Mouse (Mus musculus) Patski (cell line): ENCODE data around the gene Tnfrsf13b. TPM values are rescaled to one million over a fixed set of nuclear protein-coding genes. Genes with fewer than 3 reads are reported as not detected.

Source experiments
- ATAC-seq: fragments of 100-300 bp; one replicate; pipeline ENCODE4 v1.8.0; 2021
- CTCF ChIA-PET: fragments of 350-600 bp; sonication (Branson Sonifier 250); formaldehyde crosslinking; loops from one replicate; lab custom pipeline; 2022; ENCODE audit warnings: inconsistent platforms; lab: Charles Lee
- POLR2A ChIA-PET: fragments of 350-600 bp; sonication (Branson Sonifier 250); formaldehyde crosslinking; loops from one replicate; lab custom pipeline; 2022; ENCODE audit warnings: antibody characterized with exemption, inconsistent platforms; lab: Charles Lee
- DNase-seq: peaks from one replicate; pipeline ENCODE4 v3.0.0-alpha.2; 2011; ENCODE audit warnings: low read depth, low spot score
- H3K27me3 ChIP-seq: fragments of 371-371 bp; one replicate; pipeline ENCODE4 v1.5.1; 2021
- CTCF ChIP-seq: fragments of 100-300 bp; IDR thresholded peaks from one replicate; pipeline ENCODE4 v1.5.1; 2021
- in situ Hi-C: fragments of 300-500 bp; cut with MboI; formaldehyde crosslinking; loops from 3 replicates; pipeline ENCODE4 v1.11.1; 2018; ENCODE audit warnings: low pct_unique_long_range_greater_than_20kb, mixed read lengths
- polyA plus RNA-seq: library from polyadenylated mRNA; unstranded; gene quantifications from one replicate; pipeline ENCODE4 v1.2.3, GENCODE M21; 2021

The Tnfrsf13b gene
- polyA plus RNA-seq, 1 experiment from 2014 or later, result not detected

DNA sequence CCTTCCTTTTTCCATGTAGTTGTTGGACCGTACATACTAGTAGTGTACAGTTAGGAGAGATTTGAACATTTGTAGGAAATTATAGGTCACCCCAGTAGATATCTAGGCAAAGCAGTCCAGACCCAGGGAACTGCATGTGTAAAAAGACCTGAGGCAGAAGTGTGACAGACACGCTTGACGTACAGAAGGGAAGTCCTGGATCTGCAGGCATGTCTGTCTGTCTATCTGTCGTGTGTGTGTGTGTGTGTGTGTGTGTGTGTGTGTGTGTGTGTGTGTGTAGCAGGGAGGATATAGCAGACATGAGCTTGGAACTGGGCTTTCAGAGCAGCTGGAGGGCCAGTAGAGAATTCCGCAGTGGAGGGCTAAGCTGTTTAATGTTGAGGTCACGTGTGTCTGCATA is 16.8 kb upstream of the Tnfrsf13b start:
- H3K27me3 ChIP-seq, result peaks cover 31% of the 10 kb centered on the region
- in situ Hi-C loops, result loop anchor here (5.0 to 10.0 kb wide), 3 partner anchors 48 to 295 kb away; no protein-coding TSS in a partner anchor
- TF ChIP-seq CTCF, result no peak
- POLR2A ChIA-PET, result no interaction called here
- ATAC-seq, result no peak
- DNase-seq, result no peak
- CTCF ChIA-PET, result no interaction called here

DNA sequence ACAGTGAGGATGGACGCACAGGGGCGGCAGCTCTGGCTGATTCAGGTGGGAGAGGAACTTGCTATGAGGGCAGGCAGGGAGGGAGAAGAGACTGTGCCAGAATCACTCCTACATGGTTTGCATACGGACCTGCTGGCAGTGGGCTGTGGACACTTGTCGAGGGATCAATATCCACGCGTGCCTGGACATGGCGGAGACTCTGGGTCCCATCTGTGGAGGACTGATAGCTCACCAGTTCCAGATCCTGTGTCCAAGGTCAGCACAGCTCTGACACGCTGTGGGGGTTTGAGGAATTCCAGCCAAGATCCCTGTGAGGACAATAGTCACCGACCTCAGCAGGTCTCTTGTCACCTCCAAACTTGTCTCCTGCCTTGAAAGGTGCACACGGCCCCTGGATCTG is 16.4 kb upstream of the Tnfrsf13b start:
- ChIA-PET POLR2A (no interaction called here), CTCF (no interaction called here)
- no peak for ATAC-seq
- DNase-seq, result no peak
- TF ChIP-seq CTCF, result no peak
- in situ Hi-C loops, result no loop called here
- peaks cover 31% of the 10 kb centered on the region for H3K27me3 ChIP-seq

DNA sequence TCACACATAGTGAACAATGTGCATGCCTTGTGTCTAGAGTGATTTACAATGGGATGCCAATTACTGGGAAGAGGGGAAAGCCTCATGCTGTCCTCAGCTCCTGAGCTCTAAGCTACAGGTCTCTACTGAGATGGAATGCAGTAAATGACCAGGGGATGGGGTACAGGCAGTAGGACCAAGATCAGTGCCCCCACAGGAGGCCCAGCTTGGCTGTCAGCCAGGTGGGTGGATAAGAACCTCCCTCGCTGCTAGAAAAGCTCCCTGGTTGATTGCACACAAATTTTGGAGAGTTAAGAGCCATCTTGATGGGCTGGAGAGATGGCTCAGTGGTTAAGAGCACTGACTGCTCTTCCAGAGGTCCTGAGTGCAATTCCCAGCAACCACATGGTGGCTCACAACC is 15.6 kb upstream of the Tnfrsf13b start:
- CTCF ChIA-PET, result no interaction called here
- H3K27me3 ChIP-seq, result peaks cover 26% of the 10 kb centered on the region
- no peak for DNase-seq
- ATAC-seq, result no peak
- POLR2A ChIA-PET, result no interaction called here
- no peak for TF ChIP-seq CTCF
- in situ Hi-C loops, result no loop called here

DNA sequence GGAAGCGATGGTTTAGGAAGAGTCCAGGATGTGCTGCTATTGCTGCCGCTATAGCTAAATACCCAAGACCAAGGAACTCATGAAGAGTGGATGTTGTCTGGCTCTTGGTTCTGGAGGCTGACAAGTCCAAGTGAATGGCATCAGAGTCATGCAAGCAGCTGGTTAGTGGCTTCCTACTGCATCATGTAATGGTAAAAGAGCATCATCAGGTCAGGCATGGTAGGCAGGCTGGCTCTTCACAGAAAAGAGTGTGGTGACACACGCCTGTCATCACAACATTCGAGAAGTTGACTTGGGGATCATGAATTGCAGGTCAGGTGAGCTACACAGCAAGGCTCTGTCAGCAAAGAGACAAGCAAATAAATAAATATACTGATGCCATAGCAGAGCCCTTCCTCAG is 15.1 kb upstream of the Tnfrsf13b start:
- peaks cover 20% of the 10 kb centered on the region for H3K27me3 ChIP-seq
- ChIA-PET CTCF (no interaction called here), POLR2A (no interaction called here)
- TF ChIP-seq CTCF, result no peak
- in situ Hi-C loops, result no loop called here
- ATAC-seq (no peak), DNase-seq (no peak)

DNA sequence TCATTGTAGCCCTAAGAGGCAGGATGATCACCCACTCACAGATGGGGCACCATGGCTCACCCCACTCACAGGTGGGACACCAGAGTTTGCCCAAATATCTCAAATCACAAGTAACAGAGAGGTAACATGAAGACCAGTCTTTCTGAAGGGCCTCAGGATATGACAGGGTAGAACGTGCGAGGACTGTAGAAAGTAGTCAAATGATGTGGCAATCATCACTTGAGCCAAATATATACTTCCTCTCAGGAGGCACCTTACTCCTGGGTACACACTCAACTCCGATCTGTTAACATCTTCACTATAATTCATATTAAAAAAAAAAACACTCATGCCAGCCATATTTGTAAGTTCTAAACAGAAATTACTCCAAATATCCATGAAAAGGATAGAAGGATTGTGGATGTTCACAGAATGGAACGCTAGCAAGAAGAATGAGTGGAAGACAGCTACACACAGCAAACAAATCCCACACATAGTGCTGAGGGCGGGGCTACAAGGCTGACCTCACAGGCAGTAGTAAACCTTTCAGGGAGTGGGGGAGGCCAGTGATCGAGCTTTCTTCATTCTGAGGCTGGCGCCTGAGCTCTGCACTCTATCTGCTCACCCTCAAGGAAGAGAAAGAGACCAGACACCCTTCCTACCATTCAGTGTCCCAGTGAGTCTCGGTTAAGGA is 14.1 kb upstream of the Tnfrsf13b start:
- DNase-seq (no peak), ATAC-seq (no peak)
- POLR2A ChIA-PET, result no interaction called here
- peaks cover 13% of the 10 kb centered on the region for H3K27me3 ChIP-seq
- in situ Hi-C loops, result no loop called here
- CTCF ChIA-PET, result interaction anchor here (1.1 to 1.3 kb wide), 2 partner anchors 8 to 52 kb away, joined by 4 read pairs; no protein-coding TSS in a partner anchor
- no peak for TF ChIP-seq CTCF

DNA sequence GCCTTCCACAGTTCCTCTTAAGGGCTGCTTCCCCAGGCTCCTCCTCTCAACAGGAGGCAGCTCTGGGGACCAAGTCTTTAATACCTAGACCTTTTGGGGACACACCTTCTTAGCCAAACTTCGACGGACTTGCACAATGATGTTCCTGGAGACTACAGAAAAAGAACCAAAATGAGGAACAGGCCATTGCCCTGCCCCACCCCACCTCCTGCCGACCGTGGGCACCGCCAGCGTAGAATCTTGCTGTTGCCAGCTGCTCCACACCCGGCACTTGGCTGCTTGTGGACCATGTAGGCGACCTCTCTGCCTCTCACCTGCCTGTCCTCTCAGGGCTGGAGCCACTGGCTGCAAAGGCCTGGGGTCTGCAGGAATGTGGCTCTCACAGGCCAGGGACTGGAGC is 10.3 kb upstream of the Tnfrsf13b start:
- TF ChIP-seq CTCF, result no peak
- ATAC-seq (no peak), DNase-seq (no peak)
- POLR2A ChIA-PET, result no interaction called here
- in situ Hi-C loops, result no loop called here
- CTCF ChIA-PET, result interaction anchor here (4.6 kb wide), 1 partner anchor 12 kb away, joined by 15 read pairs; no protein-coding TSS in a partner anchor
- H3K27me3 ChIP-seq, result no peaks in the 10 kb centered on the region

DNA sequence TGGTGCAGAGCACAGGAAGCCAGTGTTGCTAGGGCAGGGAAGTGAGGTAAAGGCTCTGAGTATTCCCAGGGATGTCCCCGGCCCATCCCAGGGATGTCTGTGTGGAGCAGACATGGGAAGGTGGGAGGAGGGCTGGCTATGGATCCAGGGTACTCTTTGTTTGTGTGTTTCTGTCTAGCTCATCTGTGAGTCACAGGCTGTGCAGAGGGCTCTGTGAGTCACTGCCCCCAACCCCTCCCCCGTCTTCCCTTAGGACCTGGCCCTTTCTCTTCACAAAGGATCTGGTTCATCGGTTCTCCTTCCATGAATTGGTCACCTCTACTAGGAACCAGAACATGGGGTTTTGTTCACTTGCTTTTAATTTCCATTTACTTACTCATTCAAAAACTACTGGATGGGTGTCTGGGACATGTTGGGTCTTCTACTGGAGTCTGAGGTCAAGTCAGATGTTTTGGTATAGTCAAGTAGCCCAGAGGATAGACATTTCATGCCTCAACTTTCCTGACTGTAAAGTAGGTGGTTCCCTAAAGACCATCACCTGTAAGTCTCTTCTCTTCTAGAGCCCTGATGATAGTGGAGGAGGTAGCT is 6.5 kb upstream of the Tnfrsf13b start:
- ChIA-PET POLR2A (no interaction called here), CTCF (no interaction called here)

DNA sequence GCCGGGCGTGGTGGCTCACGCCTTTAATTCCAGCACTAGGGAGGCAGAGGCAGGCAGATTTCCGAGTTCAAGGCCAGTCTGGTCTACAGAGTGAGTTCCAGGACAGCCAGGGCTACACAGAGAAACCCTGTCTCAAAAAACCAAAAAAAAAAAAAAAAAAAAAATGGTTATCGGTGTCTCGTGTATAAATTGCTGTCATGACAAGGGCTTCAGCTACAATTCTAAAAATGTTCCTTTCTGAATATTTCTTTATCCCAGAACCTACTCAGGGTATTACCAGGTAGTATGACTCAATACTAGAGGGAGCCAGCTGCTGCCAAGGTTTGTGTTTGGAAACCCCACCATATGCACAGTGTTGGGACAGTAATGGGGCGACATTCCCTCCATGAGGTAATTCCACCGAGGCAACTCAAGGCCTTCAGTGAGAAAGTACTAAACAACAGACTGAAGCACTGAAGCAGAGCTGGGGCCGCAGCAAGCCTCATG is 4.2 kb upstream of the Tnfrsf13b start:
- no peak for ATAC-seq
- DNase-seq, result no peak
- POLR2A ChIA-PET, result no interaction called here
- in situ Hi-C loops, result no loop called here
- CTCF ChIA-PET, result no interaction called here
- H3K27me3 ChIP-seq, result no peaks in the 10 kb centered on the region
- TF ChIP-seq CTCF, result no peak

More for the DNA sequence above, 6.5 kb upstream of the Tnfrsf13b start:
- H3K27me3 ChIP-seq, result no peaks in the 10 kb centered on the region
- TF ChIP-seq CTCF, result no peak
- ATAC-seq (no peak), DNase-seq (peak; percentile 47)
- in situ Hi-C loops, result no loop called here

DNA sequence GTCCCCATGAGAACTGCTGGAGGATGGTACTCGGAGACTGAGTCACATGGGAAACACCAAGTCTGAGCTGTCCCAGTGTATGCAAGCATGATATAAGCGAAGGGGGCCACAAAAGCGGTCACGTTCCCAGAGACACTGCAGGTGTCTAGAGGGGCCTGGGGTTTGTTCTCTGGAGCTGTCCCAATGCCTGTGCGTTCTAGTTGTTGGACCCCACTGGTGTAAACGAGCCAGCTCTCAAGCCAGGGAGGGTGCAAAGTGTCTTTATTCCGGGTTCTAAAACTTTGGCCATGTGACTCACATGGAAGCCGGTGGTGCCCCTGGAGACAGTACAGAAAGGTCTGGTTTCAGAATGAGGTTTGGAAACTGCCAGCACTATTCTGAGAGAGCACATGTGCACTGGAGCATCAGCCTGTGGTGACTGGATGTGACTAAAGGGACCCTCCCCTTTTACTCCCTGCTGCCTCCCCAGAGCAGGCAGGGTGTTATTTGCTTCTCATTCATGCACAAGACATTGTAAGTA is 3.7 kb upstream of the Tnfrsf13b start:
- CTCF ChIA-PET, result interaction anchor here (1.3 kb wide), 1 partner anchor 18 kb away, joined by 4 read pairs; no protein-coding TSS in a partner anchor
- in situ Hi-C loops, result no loop called here
- ATAC-seq (no peak), DNase-seq (no peak)
- POLR2A ChIA-PET, result no interaction called here
- no peaks in the 10 kb centered on the region for H3K27me3 ChIP-seq
- no peak for TF ChIP-seq CTCF

DNA sequence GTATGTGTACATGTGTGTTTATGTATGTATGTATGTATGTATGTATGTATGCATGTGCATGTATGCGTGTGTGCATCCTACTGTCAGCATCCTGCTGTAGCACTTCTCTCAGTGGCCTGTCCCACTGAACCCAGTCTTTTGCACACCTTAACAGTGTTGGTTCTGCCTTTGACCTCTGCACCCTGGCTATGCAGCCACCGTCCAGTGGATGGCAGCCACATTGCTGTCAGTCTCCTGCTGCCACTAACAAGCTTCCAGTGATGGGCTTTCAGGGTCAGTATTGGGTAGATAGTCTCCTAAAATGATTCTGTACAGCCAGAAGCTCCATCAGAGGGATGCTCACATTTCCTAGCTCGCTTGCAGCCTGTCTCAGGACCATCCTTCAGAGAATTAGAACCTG is 2.7 kb upstream of the Tnfrsf13b start:
- CTCF ChIA-PET, result interaction anchor here (1.3 kb wide), 1 partner anchor 19 kb away, joined by 4 read pairs; no protein-coding TSS in a partner anchor
- in situ Hi-C loops, result no loop called here
- no peak for TF ChIP-seq CTCF
- DNase-seq (no peak), ATAC-seq (no peak)
- POLR2A ChIA-PET, result no interaction called here
- H3K27me3 ChIP-seq, result no peaks in the 10 kb centered on the region

DNA sequence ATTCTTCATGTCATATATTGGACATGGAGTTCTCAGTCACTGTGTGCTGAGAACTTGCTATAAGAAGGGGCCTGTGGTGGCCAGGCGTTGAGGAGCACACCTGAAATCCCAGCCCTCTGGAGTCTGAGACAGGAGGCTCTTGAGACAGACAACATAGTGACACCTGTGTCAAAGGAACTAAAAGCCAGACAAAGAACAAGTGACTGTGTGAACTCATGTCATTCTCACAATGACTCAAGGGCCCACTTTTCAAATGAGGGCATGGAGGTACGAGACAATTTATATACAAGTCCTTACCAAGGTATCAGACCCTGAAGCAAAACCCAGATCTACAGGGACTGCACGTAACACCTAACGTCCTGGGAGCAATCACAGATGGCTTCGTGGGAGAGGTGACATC is 585 bp upstream of the Tnfrsf13b start:
- POLR2A ChIA-PET, result no interaction called here
- CTCF ChIA-PET, result no interaction called here
- in situ Hi-C loops, result no loop called here
- TF ChIP-seq CTCF, result no peak
- peaks cover 6% of the 10 kb centered on the region for H3K27me3 ChIP-seq
- ATAC-seq (no peak), DNase-seq (no peak)
